8 mouse cellular contexts compared by ENCODE assay signal in genomic region chr15:100550280-100550679, GRCm38 (mm10). TPM values are rescaled to one million over a fixed set of nuclear protein-coding genes. Genes with fewer than 3 reads are reported as not detected.
DNase-seq lines count a peak whose midpoint lies in the region; ATAC-seq and TF ChIP-seq lines count a peak whose summit lies in the region.

No protein-coding gene starts in this region.

- peaks cover 21% of the 10 kb centered on the region for H3K79me3 ChIP-seq in C2C12 (ENCODE audit: low read depth)

- no peak for TF ChIP-seq CTCF in C2C12 (IDR thresholded peaks at IDR 0.05; ENCODE audit: control insufficient read depth, insufficient read depth, insufficient read length)
- TF ChIP-seq CTCF in liver, embryonic 14.5 days (IDR thresholded peaks at IDR 0.05; ENCODE audit: low read depth), result no peak

- WGBS in hindbrain, embryonic 14.5 days, result 92% methylated on average over 4 of the region's 4 CpGs
- 84% methylated on average over 4 of the region's 4 CpGs for WGBS in liver, embryonic 14.5 days (ENCODE audit: insufficient replicate concordance)

- H3K36me3 ChIP-seq in C2C12 (ENCODE audit: control insufficient read depth, insufficient read depth), result peaks cover 16% of the 10 kb centered on the region
- H3K36me3 ChIP-seq in hindbrain, embryonic 14.5 days (replicated peaks; ENCODE audit: control insufficient read depth, insufficient read depth), result peaks cover 4% of the 10 kb centered on the region; the same call in 1 of the 2 replicates
- no peaks in the 10 kb centered on the region for H3K36me3 ChIP-seq in liver, embryonic 14.5 days (replicated peaks; ENCODE audit: control insufficient read depth, insufficient read depth, low read depth)

- no peak for TF ChIP-seq EP300 in liver, embryonic 14.5 days (IDR thresholded peaks at IDR 0.05; ENCODE audit: low read depth)

- H3K79me2 ChIP-seq in C2C12 (ENCODE audit: control insufficient read depth, insufficient read depth), result peaks cover 33% of the 10 kb centered on the region

- 0 out of 2 replicates have a peak overlapping the region, but pooled peaks have one; percentile 88 for H3K9ac ChIP-seq in hindbrain, embryonic 14.5 days
- H3K9ac ChIP-seq in liver, embryonic 14.5 days (replicated peaks), result no peak overlapping the region

- H3K4me3 ChIP-seq in C2C12 (ENCODE audit: insufficient read depth, poor library complexity, severe bottlenecking), result peak overlapping the region; percentile 89
- peak overlapping the region; percentile 83 for H3K4me3 ChIP-seq in hindbrain, embryonic 14.5 days (replicated peaks; ENCODE audit: low read length)
- no peak overlapping the region for H3K4me3 ChIP-seq in liver, embryonic 14.5 days (ENCODE audit: insufficient read depth in 1 of 2, low read depth in 2 of 2, low read length in 2 of 2)

- peaks cover 17% of the 10 kb centered on the region for H3K4me1 ChIP-seq in hindbrain, embryonic 14.5 days (replicated peaks; ENCODE audit: control insufficient read depth, insufficient read depth, low read length)
- H3K4me1 ChIP-seq in liver, embryonic 14.5 days (replicated peaks; ENCODE audit: control insufficient read depth in 2 of 2, insufficient read depth in 2 of 2, low read length in 1 of 2), result peaks cover 8 to 10% of the 10 kb centered on the region in 2 experiments

- DNase-seq in cerebellum, adult 8-10 months, result peak; percentile 13
- no peak for DNase-seq in hindbrain, embryonic 14.5 days (ENCODE audit: low spot score)
- no peak for DNase-seq in liver, embryonic 14.5 days (ENCODE audit: low read depth in 3 of 3, low spot score in 3 of 3)
- DNase-seq in spleen, postnatal 4 days (ENCODE audit: low spot score in 2 of 2), result no peak
- no peak for DNase-seq in adrenal gland, postnatal 25 days
- no peak for DNase-seq in right cerebral cortex, postnatal 25 days

- H3ac ChIP-seq in C2C12 (ENCODE audit: control insufficient read depth, insufficient read length, low read depth), result no peak overlapping the region

- H3K27me3 ChIP-seq in C2C12 (ENCODE audit: control insufficient read depth, insufficient read depth, insufficient read length), result no peaks in the 10 kb centered on the region
- H3K27me3 ChIP-seq in hindbrain, embryonic 14.5 days (ENCODE audit: control insufficient read depth, insufficient read depth, low read length), result no peaks in the 10 kb centered on the region
- no peaks in the 10 kb centered on the region for H3K27me3 ChIP-seq in liver, embryonic 14.5 days (ENCODE audit: control insufficient read depth, insufficient read depth, low read length)

- H3K4me2 ChIP-seq in hindbrain, embryonic 14.5 days (replicated peaks), result peak overlapping the region; percentile 72
- peak overlapping the region; percentile 84; the same call in 1 of the 2 replicates for H3K4me2 ChIP-seq in liver, embryonic 14.5 days (ENCODE audit: low read depth)

- H3K9me3 ChIP-seq in hindbrain, embryonic 14.5 days (ENCODE audit: control insufficient read depth, low read length), result 0 out of 2 replicates have a peak, but pooled peaks cover 6% of the 10 kb centered on the region
- H3K9me3 ChIP-seq in liver, embryonic 14.5 days (ENCODE audit: control insufficient read depth, low read length), result no peaks in the 10 kb centered on the region

- no peak for ATAC-seq in cerebellum, adult (ENCODE audit: insufficient number of reproducible peaks, low FRiP score, low TSS enrichment)
- no peak for ATAC-seq in hindbrain, embryonic 14.5 days (ENCODE audit: low FRiP score)
- no peak for ATAC-seq in liver, embryonic 14.5 days (ENCODE audit: insufficient read depth)

- H3K27ac ChIP-seq in hindbrain, embryonic 14.5 days, result no peak overlapping the region
- H3K27ac ChIP-seq in liver, embryonic 14.5 days, result no peak overlapping the region

TF ChIP-seq in C2C12, 6 proteins besides CTCF, POLR2A, EP300 and RAD21:
- TF ChIP-seq MAX (IDR thresholded peaks at IDR 0.05), result no peak
- no peak for TF ChIP-seq USF1 (IDR thresholded peaks at IDR 0.05; ENCODE audit: low read depth)
- no peak for TF ChIP-seq CEBPB (IDR thresholded peaks at IDR 0.05; ENCODE audit: low read depth)
- TF ChIP-seq MYOG (IDR thresholded peaks at IDR 0.05; ENCODE audit: control insufficient read depth, extremely low read depth, insufficient read length), result no peak
- TF ChIP-seq FOSL1 (IDR thresholded peaks at IDR 0.05; ENCODE audit: insufficient read depth, low read length, poor library complexity, severe bottlenecking), result no peak
- TF ChIP-seq MYOD1 (IDR thresholded peaks at IDR 0.05; ENCODE audit: control insufficient read depth, insufficient read length, low read depth), result no peak

RNA-seq across cellular contexts. Expression of gene Tfcp2, which starts 1.5 kb away (rescaled TPM):
- 10.3 TPM for polyA plus RNA-seq in C2C12 (2012; fragmentation: generic; extraction: Trizol)
- polyA plus RNA-seq in hindbrain, embryonic 14.5 days (2014; fragmentation: Nextera tagmentation; extraction: Ambion mirVana), result 28.7 and 33.3 TPM in 2 replicates
- polyA plus RNA-seq in liver, embryonic 14.5 days (2012; rRNA removed), result 2.1 and 2.6 TPM in 2 replicates
- polyA plus RNA-seq in liver, embryonic 14.5 days (2014; fragmentation: Nextera tagmentation; extraction: Ambion mirVana), result 2.5 and 2.6 TPM in 2 replicates
- 27.9 and 31.3 TPM in 2 replicates for total RNA-seq in adrenal gland, postnatal 25 days (2021)

RNA-seq across cellular contexts. Expression of gene Pou6f1, which starts 49.5 kb away (rescaled TPM):
- 5.5 TPM for polyA plus RNA-seq in C2C12 (2012; fragmentation: generic; extraction: Trizol)
- 41.7 and 43.3 TPM in 2 replicates for polyA plus RNA-seq in hindbrain, embryonic 14.5 days (2014; fragmentation: Nextera tagmentation; extraction: Ambion mirVana)
- polyA plus RNA-seq in liver, embryonic 14.5 days (2012; rRNA removed), result 0.46 and 0.77 TPM in 2 replicates
- 0.19 and 0.39 TPM in 2 replicates for polyA plus RNA-seq in liver, embryonic 14.5 days (2014; fragmentation: Nextera tagmentation; extraction: Ambion mirVana)
- total RNA-seq in adrenal gland, postnatal 25 days (2021), result 18.3 and 20.5 TPM in 2 replicates

RNA-seq across cellular contexts. Expression of gene Csrnp2, which starts 55.0 kb away (rescaled TPM):
- polyA plus RNA-seq in C2C12 (2012; fragmentation: generic; extraction: Trizol), result 11.6 TPM
- polyA plus RNA-seq in hindbrain, embryonic 14.5 days (2014; fragmentation: Nextera tagmentation; extraction: Ambion mirVana), result 43.1 and 46.1 TPM in 2 replicates
- 0.42 and 0.59 TPM in 2 replicates for polyA plus RNA-seq in liver, embryonic 14.5 days (2012; rRNA removed)
- polyA plus RNA-seq in liver, embryonic 14.5 days (2014; fragmentation: Nextera tagmentation; extraction: Ambion mirVana), result 0.58 and 0.78 TPM in 2 replicates
- total RNA-seq in adrenal gland, postnatal 25 days (2021), result 6.8 and 8.2 TPM in 2 replicates

Comparison
In these comparisons a context has a peak if more than half of its experiments do, and no peak if none do; other contexts are left out.
1. H3K4me3 ChIP-seq: peak in C2C12 (single experiment) and hindbrain, embryonic 14.5 days (single experiment); none in liver, embryonic 14.5 days (0 of 2).